Mouse (Mus musculus) retina, adult 2 months (tissue): ENCODE data around the gene Rcvrn.

Source experiments
- DNase-seq: peaks from one replicate; pipeline ENCODE4 v3.0.0-alpha.2; 2012; ENCODE audit warnings: low read depth, low spot score

Gene Rcvrn

DNA sequence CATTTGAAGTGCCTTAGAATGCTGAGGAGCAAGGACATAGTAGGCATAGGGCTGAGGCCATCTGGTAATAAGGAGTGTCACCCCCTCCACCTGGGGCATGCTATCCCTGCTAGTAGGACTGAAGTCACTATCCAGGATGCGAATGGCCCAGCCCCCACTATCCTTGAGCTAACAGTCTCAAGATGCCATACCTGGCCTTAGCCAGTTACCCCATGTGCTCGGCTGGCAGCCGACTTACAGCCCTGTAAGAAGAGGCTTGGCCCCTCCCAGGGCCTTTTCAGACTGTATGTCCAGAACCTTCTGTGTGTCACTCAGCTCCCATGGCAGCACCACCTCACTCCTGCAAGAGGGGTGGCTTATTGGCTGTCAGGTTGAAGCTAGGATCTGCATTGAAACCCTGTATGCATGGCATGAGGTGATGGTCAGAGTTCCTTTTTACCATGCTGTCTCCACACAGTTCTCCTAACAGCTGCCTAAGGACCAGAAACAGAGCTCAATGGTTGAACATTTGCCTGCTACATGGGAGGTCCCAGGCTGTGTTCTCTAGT lies 26.6 kb upstream of the Rcvrn start:
- no peak for DNase-seq

DNA sequence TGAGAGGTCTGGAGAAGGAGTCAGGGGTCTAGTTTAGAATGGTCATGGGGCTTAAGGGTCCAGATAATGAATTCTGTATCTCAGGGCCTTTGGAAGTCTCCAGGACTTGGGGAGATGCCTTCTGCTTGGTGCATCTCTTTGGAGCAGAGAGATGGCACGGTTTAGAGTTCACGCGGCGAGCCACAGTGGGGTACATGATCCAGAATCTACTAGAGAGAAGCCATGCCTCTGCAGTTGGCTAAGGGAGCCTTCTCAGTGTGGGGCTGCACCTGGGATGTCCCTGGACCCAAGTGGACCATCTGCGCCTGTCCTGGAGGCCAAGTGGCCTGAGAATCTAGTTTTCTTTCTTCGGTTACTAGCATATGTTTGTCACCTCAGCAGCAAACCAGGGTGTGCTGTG lies 25.1 kb upstream of the Rcvrn start:
- DNase-seq = no peak

- no peak for DNase-seq
These were observed 23.0 kb upstream of the Rcvrn start for GRCm38 (mm10) chr11:67672140-67672539.

DNA sequence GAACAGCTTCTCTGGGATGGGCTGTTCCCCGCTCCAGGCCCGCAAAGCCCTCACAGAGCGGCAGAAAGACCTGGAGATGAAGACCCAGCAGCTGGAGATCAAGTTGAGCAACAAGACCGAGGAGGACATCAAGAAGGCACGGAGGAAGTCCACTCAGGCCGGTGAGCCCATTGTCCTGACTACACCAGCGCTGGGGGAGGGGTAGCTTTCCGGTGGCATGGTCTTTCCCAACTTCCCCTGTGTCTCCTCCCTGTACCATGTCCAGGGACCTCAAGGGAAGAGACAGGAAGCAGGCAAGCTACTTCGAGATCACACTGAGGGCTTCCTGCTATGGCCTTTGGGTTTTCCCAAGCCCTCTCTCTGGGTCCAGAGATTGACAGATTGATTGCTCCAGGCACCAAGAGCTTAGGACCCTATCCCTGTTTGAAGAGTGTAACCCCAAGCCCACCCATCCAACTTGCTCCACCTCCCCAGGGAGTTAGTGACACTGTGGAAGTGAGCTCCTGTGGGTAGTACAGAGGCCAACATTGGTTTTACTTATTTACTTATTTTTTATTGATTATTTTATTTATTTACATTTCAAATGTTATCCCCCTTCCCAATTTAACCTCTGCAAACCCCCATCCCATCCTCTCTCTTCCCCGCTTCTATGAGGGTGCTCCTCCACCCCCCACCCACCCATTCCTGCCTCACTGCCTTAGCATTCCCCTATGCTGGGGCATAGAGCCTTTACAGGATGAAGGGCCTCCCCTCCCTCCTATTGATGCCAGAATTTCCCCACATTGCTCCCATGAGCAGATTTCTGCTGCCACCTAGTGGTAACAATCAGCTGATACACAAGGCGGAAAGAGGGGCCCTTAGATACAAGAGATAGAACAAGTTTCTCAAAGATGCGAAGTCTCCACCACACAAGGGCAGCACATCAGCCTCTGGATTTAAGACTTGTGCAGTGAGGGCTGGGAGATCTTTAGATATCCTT lies 19.3 kb upstream of the Rcvrn start:
- peak; percentile 64 for DNase-seq

DNA sequence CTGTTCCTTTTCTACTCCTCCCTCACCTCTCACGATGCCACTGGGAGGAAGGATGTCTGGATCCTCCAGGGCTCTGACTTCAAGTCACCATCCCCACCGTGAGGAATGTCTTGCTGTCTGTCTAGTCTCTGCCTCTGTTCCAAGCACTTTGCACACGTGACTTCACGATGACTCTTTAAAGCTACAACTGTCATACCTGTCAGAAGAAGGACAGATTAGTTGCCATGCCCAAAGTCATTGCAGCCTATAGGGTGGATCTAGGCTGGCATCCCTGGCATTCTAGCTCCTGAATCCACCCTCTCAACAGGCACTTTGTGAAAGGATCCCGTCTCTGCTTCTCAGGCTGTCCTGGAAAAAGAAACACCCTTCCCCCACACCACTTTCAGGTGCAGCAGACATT lies 15.8 kb upstream of the Rcvrn start:
- DNase-seq = no peak

GRCm38 (mm10) chr11:67679930-67680329 lies 15.2 kb upstream of the Rcvrn start:
- no peak for DNase-seq

- peak; percentile 74 for DNase-seq
These were observed 13.3 kb upstream of the Rcvrn start for GRCm38 (mm10) chr11:67681871-67682270.

DNA sequence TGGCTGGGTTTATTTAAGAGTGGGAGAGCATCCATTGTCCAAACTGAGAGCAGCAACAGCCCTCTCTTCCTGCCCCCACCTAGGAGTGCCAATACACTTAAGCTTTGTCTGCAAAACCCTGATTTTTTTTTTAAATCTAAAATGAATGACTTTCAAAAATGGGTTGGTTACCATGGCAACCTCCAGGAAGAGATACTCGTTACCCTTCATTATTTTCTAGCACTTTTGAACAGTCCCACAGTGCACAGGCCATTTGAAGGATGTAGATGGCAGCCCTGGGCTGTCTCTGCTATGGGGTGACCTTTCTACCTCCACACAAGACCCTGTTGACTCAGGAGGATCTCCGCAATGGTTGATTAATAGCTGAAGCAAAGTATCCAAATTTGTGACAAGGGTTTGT lies 9.0 kb upstream of the Rcvrn start:
- DNase-seq = no peak

DNA sequence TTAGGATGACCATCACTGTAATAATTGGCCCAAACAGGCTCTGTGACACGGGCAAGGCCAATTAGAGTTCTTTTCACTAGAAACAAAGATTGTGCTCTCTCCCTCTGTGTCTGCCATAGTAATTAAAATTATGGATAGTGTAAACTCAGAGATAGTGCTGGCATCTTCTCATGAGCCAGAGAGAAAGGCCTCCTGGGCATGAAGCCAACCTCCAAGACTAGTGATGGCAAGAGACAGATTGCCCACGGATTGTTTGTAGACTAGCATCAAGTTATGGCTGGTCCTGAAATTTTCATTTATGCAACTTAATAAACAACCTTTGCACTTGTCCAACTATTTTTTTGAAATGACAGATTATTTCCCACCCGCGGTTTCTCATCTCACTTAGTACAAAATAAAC lies 17.9 kb downstream of the Rcvrn start:
- no peak for DNase-seq

GRCm38 (mm10) chr11:67715382-67715781 lies 20.3 kb downstream of the Rcvrn start:
- DNase-seq = no peak

- no peak for DNase-seq
These were observed 26.4 kb downstream of the Rcvrn start for GRCm38 (mm10) chr11:67721485-67721884.

DNA sequence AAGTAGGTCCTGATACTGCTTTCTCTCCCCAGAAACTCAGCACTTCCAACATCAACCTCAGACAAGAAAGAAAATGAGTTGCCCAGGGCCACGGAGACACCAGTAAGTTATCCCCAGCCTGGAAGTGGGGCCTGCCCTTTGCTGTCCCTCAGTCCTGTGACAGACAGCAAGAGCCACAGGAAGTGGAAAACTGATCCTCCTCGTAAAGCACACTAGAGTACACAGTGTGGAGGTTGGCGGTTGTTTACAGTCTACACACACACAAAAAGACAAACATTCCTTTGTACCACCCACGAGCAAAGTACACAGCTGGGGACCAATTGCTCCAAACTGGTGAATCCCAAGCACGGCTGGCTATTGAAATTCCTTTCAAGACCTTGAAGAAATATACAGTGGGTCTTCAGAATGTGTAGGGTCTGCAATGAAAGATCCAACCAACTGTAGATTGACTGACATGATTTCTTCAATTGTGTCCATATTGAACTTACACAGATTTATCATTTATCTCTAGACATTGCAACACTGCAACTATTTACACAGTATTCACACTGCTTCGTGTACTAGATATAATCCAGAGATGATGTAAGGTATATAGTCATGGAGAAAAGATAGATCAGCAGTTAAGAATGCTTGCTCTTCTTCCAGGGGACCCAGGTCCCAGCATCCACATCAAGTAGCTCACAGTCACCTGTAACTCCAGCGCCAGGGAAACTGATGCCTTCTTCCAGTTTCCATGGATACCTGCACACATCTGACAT lies 27.5 kb downstream of the Rcvrn start:
- no peak for DNase-seq

- DNase-seq = no peak
These were observed 28.3 kb downstream of the Rcvrn start for GRCm38 (mm10) chr11:67723231-67724013.

DNA sequence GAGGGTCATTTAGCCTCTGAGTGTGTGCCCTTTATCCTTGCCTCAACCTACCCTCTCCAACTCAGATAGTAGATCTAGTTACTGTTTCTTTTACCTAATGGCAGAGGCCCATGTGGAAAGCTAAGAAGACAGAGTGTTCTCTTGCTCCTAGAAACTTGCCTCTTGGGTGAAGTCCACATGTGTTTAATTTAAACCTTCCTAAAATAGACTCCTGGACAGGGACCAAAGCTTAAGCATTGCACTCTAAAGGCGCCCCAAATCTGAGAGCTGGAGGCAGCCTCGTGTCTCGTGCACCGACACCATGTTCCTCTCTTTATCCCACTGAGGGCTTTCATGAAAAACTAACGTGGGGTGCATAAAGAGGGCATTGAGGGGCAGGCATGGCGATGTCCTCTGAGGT lies 32.0 kb downstream of the Rcvrn start:
- no peak for DNase-seq

- no peak for DNase-seq
These were observed 33.6 kb downstream of the Rcvrn start for GRCm38 (mm10) chr11:67728726-67729125.

- no peak for DNase-seq
These were observed 35.9 kb downstream of the Rcvrn start for GRCm38 (mm10) chr11:67731056-67731455.

DNA sequence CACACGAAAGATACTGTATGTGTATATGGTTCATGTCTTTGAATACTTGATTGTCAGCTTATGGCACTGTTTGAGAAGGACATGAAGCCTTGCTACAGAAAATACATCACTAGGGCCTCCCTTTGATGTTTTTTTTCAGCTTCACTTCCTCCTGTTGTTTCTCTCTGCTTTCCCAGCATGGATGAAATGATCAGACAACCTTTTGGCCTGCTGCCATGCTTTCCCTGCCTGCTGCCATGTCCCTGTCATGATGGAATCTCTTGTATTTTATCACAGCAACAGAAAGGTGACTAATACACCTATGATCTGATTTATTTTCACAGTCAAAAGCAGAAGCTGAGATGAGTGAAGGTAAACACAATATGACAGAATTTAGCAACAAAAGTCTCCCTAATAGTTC lies 38.6 kb downstream of the Rcvrn start:
- no peak for DNase-seq

GRCm38 (mm10) chr11:67734597-67734996 lies 39.5 kb downstream of the Rcvrn start:
- no peak for DNase-seq

DNA sequence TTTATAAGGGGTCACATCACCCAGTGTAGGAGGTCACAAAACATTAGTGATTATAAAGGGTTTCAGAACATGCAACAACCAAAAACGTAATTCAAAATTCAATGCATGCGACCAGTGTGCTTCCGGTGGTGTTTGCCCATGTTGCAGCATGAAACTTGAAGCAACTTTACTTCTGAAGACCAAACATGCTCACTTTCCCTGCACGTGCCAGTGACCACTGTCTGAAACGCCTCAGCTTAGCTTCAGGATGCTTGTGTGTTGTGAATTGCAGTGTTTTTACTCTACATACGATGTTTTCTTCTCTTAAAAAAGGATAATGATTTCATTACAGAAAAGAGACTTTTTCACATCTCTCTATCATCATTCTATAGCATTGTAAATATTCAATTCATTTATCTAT lies 43.2 kb downstream of the Rcvrn start:
- DNase-seq = no peak

DNA sequence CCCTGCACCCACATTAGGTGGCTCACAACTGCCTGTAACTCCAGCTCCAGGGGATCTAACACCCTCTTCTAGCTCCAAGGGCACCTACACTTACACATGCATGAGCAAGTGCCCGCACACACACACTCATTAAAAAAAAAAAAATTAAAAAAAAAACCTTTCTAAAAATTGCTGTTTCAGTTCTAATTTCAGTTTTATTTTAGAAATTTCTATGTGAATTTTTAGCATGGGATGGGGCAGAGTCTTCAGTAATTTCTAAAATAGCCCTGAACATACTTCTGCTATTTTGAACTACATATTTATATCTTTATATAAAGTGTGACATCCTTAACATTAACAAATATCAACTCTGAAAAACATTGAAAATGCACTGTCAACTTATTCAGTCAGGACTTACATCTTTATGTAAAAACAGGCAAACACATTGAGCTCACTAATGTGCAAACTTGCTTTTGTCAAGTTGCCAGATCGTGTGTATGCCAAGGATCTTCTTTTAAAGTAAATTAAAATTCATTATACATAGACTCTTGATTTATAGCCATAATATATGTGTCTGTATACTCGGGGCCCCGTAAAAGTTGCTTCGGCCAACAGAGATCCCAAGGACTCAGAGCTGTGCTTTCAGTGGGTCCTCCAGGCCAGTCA lies 43.8 kb downstream of the Rcvrn start:
- DNase-seq = no peak

GRCm38 (mm10) chr11:67741569-67741968 lies 46.4 kb downstream of the Rcvrn start:
- DNase-seq = no peak
